Mouse (Mus musculus) cortical plate, adult 2 months (tissue): ENCODE data around the gene Ptger3.

Source experiments
- CTCF ChIP-seq: fragments of 200-500 bp; IDR thresholded peaks from 2 replicates; pipeline ENCODE4 v1.5.1; 2011; ENCODE audit warnings: mild to moderate bottlenecking, control low read depth, low read length; ENCODE audit not compliant: insufficient read depth; ENCODE audit errors: extremely low read depth
- POLR2A ChIP-seq: fragments of 200-500 bp; IDR thresholded peaks from 2 replicates; pipeline ENCODE4 v1.6.1; 2011; ENCODE audit warnings: mild to moderate bottlenecking, low read length, control low read depth; ENCODE audit not compliant: insufficient read depth; ENCODE audit errors: extremely low read depth

GRCm38 (mm10) chr3:157661622-157662021 is 94.9 kb downstream of the Ptger3 start:
- TF ChIP-seq CTCF (no peak), POLR2A (no peak)
